7 mouse cellular contexts compared by ENCODE assay signal in the genomic region with DNA sequence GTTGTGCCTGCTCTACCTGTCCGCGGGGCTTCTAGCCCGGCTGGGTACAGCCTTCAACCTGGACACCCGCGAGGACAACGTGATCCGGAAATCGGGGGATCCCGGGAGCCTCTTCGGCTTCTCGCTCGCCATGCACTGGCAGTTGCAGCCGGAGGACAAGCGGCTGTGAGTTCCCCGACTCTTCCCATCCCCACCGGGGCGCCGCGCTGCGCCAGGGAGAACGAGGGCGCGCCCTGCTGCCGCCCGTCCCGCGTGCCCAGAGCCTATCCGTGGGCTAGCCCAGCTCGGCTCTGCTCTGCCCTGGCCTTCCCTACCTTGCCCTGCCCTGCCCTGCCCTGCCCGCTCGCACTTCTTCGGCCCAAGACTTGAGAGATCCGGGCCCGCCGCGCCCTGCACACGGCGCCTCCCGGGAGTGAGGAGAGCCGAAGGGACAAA. TPM values are rescaled to one million over a fixed set of nuclear protein-coding genes. Genes with fewer than 3 reads are reported as not detected.
A peak's percentile ranks its signal among the peaks of the same experiment; 100 is the strongest.
DNase-seq lines count a peak whose midpoint lies in the region; ATAC-seq and TF ChIP-seq lines count a peak whose summit lies in the region.

No protein-coding gene starts in this region.

- peaks cover 12% of the 10 kb centered on the region for H3K9me3 ChIP-seq in E14TG2a.4 (ENCODE audit: low read length)
- no peaks in the 10 kb centered on the region for H3K9me3 ChIP-seq in kidney, embryonic 16.5 days (ENCODE audit: low read length)

- H3K4me2 ChIP-seq in kidney, embryonic 16.5 days (replicated peaks; ENCODE audit: low read depth, low read length), result peak overlapping the region; percentile 69

- peak overlapping the region; percentile 88 for H3K9ac ChIP-seq in kidney, embryonic 16.5 days (replicated peaks; ENCODE audit: low read length)

- 2% methylated on average over 38 of the region's 40 CpGs for WGBS in cerebellum, adult 2 months
- WGBS in kidney, embryonic 16.5 days, result 0% methylated on average over 40 of the region's 40 CpGs
- WGBS in spleen, adult 2 months, result under 1% methylated on average over 39 of the region's 40 CpGs

- peaks cover 50% of the 10 kb centered on the region for H3K4me1 ChIP-seq in E14TG2a.4 (replicated peaks; ENCODE audit: low read depth, low read length)
- H3K4me1 ChIP-seq in cerebellum, adult 2 months (ENCODE audit: control insufficient read depth, insufficient read depth, low read length), result no peaks in the 10 kb centered on the region
- peaks cover 28% of the 10 kb centered on the region for H3K4me1 ChIP-seq in kidney, embryonic 16.5 days (ENCODE audit: insufficient read depth, low read length)
- H3K4me1 ChIP-seq in spleen, adult 2 months (ENCODE audit: control insufficient read depth, insufficient read depth, insufficient read length), result peaks cover 4% of the 10 kb centered on the region

- H3K27me3 ChIP-seq in E14TG2a.4 (ENCODE audit: insufficient read depth, low read length), result no peaks in the 10 kb centered on the region; the same call in 1 of the 2 replicates
- H3K27me3 ChIP-seq in cerebellum, adult 2 months (ENCODE audit: control insufficient read depth, insufficient read depth, low read length), result no peaks in the 10 kb centered on the region
- H3K27me3 ChIP-seq in kidney, embryonic 16.5 days (ENCODE audit: insufficient read depth, low read length), result peaks cover 3% of the 10 kb centered on the region; the same call in 1 of the 2 replicates
- H3K27me3 ChIP-seq in spleen, adult 2 months (ENCODE audit: control insufficient read depth, insufficient read depth, low read length), result no peaks in the 10 kb centered on the region

- TF ChIP-seq CTCF in E14TG2a.4 (conservative IDR thresholded peaks at IDR 0.05; ENCODE audit: low read length), result no peak
- TF ChIP-seq CTCF in cerebellum, adult 2 months (IDR thresholded peaks at IDR 0.05; ENCODE audit: borderline replicate concordance, insufficient read depth, low read depth, low read length), result no peak
- no peak for TF ChIP-seq CTCF in spleen, adult 2 months (IDR thresholded peaks at IDR 0.05; ENCODE audit: extremely low read depth, insufficient read depth, insufficient read length, insufficient replicate concordance)

- H3K4me3 ChIP-seq in E14TG2a.4 (replicated peaks; ENCODE audit: low read length), result peak overlapping the region; percentile 96
- peak overlapping the region; percentile 71 for H3K4me3 ChIP-seq in cerebellum, adult 2 months (replicated peaks; ENCODE audit: insufficient read depth, low read depth, low read length)
- peak overlapping the region; percentile 86 for H3K4me3 ChIP-seq in kidney, embryonic 16.5 days (ENCODE audit: low read length)
- peak overlapping the region; percentile 68 for H3K4me3 ChIP-seq in spleen, adult 2 months (ENCODE audit: extremely low read depth, insufficient read depth, insufficient read length)

- DNase-seq in A20 (ENCODE audit: low read depth, low spot score), result peak; percentile 77
- peak in 1 of 2 experiments; percentile 54 for DNase-seq in cerebellum, adult 2 months
- peak; percentile 50 for DNase-seq in gastrocnemius, postnatal 10 days
- peak; percentile 62 for DNase-seq in lung, postnatal 10 days
- peak in 1 of 2 experiments; percentile 42 for DNase-seq in spleen, adult 2 months (ENCODE audit: low read depth in 1 of 2, low spot score in 2 of 2)

- peak; percentile 80 for ATAC-seq in kidney, embryonic 16.5 days (ENCODE audit: low FRiP score, low TSS enrichment)

- TF ChIP-seq POLR2A in cerebellum, adult 2 months (IDR thresholded peaks at IDR 0.05; ENCODE audit: borderline replicate concordance, insufficient read depth, low read length), result no peak
- TF ChIP-seq POLR2A in spleen, adult 2 months (IDR thresholded peaks at IDR 0.05; ENCODE audit: low read depth, low read length), result no peak

- H3K36me3 ChIP-seq in E14TG2a.4 (ENCODE audit: insufficient read depth, low read length), result peaks cover 22% of the 10 kb centered on the region
- H3K36me3 ChIP-seq in kidney, embryonic 16.5 days (ENCODE audit: insufficient read depth, low read length), result peaks cover under 1% of the 10 kb centered on the region; the same call in 1 of the 2 replicates
- H3K36me3 ChIP-seq in spleen, adult 2 months (ENCODE audit: control insufficient read depth, insufficient read depth, low read length), result no peaks in the 10 kb centered on the region

- H3K27ac ChIP-seq in cerebellum, adult 2 months (ENCODE audit: insufficient read depth, low read length), result peak overlapping the region; percentile 39
- H3K27ac ChIP-seq in kidney, embryonic 16.5 days (ENCODE audit: low read length), result peak overlapping the region; percentile 81
- peak overlapping the region; percentile 38 for H3K27ac ChIP-seq in spleen, adult 2 months (ENCODE audit: insufficient read depth, low read length)

RNA-seq across cellular contexts. Expression of a gene that starts 41.8 kb away (rescaled TPM):
- 23.6 and 26.0 TPM in 2 replicates for polyA plus RNA-seq in cerebellum, adult 2 months (2012; rRNA removed)
- total RNA-seq in gastrocnemius, postnatal 10 days (2021), result 10 to 100 TPM; 46.4 to 50.3 TPM
- 56.8 and 75.1 TPM in 2 replicates for polyA plus RNA-seq in kidney, embryonic 16.5 days (2015; fragmentation: Nextera tagmentation; extraction: Ambion mirVana)
- 19.1 and 21.1 TPM in 2 replicates for polyA plus RNA-seq in spleen, adult 2 months (2012; rRNA removed)
